Mouse (Mus musculus): ENCODE results near the gene Rgl1.

- TF ChIP-seq POLR2A (IDR thresholded peaks at IDR 0.05; ENCODE audit: control insufficient read depth, low read depth, low read length), result no peak
- no peak for TF ChIP-seq CTCF (IDR thresholded peaks at IDR 0.05; ENCODE audit: control insufficient read depth, insufficient read depth, insufficient replicate concordance, low read depth, low read length)
These were observed 143.4 kb downstream of the Rgl1 start for GRCm38 (mm10) chr1:152622765-152623211.
